Mouse (Mus musculus) cortical plate, adult 2 months (tissue): ENCODE results near the gene Rasgef1a. TPM values are rescaled to one million over a fixed set of nuclear protein-coding genes. Genes with fewer than 3 reads are reported as not detected.
A peak's percentile ranks its signal among the peaks of the same experiment; 100 is the strongest.

Source experiments
- H3K27ac ChIP-seq: fragments of 200-500 bp; 2 replicates; pipeline ENCODE4 v1.5.1; 2012; ENCODE audit warnings: low read length, control low read depth, inconsistent platforms; ENCODE audit not compliant: insufficient read depth
- H3K4me1 ChIP-seq: fragments of 200-500 bp; 2 replicates; pipeline ENCODE4 v1.6.1; 2011; ENCODE audit warnings: low read length; ENCODE audit not compliant: control insufficient read depth, insufficient read depth
- H3K4me3 ChIP-seq: fragments of 200-500 bp; 2 replicates; pipeline ENCODE4 v1.5.1; 2011; ENCODE audit warnings: mild to moderate bottlenecking, low read length, control low read depth; ENCODE audit not compliant: insufficient read depth
- CTCF ChIP-seq: fragments of 200-500 bp; IDR thresholded peaks from 2 replicates; pipeline ENCODE4 v1.5.1; 2011; ENCODE audit warnings: mild to moderate bottlenecking, control low read depth, low read length; ENCODE audit not compliant: insufficient read depth; ENCODE audit errors: extremely low read depth
- POLR2A ChIP-seq: fragments of 200-500 bp; IDR thresholded peaks from 2 replicates; pipeline ENCODE4 v1.6.1; 2011; ENCODE audit warnings: mild to moderate bottlenecking, low read length, control low read depth; ENCODE audit not compliant: insufficient read depth; ENCODE audit errors: extremely low read depth
- polyA plus RNA-seq: library from polyadenylated mRNA; depleted of rRNA; stranded (reverse); fragments of >200 nt; gene quantifications from 2 replicates; pipeline ENCODE4 v1.2.3, GENCODE M21; 2012

Gene Rasgef1a
- polyA plus RNA-seq, 1 experiment, result 160 TPM

DNA sequence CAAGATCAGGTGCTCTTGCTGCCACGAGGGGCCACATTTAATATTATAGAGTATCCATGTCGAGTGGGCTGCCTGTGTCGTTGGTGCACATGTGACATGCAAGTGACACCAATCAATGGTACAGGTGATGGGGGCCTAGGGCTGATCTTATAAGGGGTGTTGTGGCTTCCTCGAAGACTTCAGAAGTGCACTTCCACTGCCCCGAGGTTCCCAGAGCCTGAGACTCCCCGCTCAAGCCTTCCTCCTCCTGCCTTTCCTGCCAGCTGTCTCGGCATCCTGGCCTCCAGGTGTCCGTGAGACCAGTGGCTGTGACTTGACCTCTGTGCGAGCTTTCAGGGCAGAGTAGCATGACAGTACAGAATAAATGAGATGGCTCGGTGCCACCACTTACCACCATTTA lies 67.5 kb downstream of the Rasgef1a start:
- Histone ChIP-seq H3K4me1 (peaks cover 21% of the 10 kb centered on the region), H3K27ac (no peak overlapping the region), H3K4me3 (no peak overlapping the region)
- TF ChIP-seq CTCF (no peak), POLR2A (no peak)

DNA sequence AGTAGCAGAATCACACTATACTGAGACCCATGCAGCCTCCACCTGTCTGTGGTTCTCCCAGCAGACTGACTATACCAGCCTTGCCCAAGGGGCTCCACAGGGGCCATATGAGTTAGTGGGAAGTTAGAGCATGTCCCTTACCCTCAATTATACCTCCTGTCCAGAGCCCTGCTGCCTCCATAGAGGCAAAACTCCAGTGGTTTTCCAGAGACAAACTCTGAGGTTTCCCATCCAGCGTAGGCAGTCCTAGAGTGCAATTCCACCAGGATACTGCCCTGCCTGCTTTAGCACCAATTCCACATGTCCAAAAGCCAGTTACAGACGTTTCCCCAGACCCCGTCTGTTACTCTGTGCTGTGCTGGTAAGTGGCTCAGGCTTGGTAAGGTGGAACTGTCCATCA lies 68.1 kb downstream of the Rasgef1a start:
- Histone ChIP-seq H3K4me1 (peaks cover 18% of the 10 kb centered on the region), H3K27ac (no peak overlapping the region), H3K4me3 (no peak overlapping the region)
- TF ChIP-seq POLR2A (no peak), CTCF (no peak)

DNA sequence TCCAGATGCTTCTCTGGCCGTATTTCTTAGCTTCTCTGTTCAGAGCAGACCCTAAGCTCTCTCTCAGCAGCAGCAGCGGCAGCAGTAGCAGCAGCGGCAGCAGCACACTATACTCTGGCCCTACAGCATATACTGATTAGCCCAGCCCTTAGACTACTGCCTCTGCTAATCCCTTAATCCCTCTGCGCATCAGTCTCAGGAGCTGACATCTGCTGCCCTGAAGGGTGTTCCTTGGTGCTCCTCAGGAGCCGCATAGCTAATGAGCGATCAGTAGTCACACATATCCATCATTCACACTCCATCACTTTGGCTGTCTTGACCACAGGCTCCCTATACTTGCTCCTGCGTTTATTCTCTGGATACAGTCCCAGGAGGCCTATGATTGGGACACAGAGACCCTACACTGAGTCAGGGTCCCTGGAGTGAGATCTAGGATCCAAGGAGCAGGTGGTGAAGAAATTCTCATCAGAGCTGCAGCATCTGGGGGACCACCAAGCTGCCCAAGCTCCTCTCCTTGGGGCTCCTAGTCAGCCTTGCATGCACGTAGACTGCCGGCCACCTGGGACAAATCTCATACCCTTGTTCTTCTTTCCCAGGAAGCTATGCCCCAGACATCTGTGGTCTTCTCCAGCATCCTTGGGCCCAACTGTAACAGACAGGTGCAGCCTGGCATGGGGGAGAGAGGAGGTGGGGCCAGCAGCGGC lies 68.7 kb downstream of the Rasgef1a start:
- Histone ChIP-seq H3K27ac (no peak overlapping the region), H3K4me3 (no peak overlapping the region), H3K4me1 (peaks cover 18% of the 10 kb centered on the region)
- TF ChIP-seq CTCF (no peak), POLR2A (no peak)

DNA sequence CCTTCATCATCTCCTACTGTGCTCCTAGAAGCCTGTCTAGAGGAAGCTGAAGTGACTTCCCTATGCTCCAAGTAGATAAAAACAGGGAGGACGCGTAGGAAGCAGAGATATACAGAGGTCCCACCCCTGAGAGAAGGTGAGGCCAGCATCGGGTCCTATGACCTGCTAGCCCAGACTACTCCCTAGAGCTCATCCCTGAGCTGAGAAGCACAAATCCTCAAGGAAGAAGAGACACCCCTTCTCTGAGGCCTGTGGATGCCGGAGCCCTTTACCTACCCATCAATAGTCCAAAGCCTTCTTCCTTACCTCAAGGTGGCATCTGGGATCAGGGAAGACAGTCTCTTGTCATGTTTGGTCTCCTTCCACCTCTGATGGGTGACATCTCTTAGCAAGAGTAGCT lies 69.5 kb downstream of the Rasgef1a start:
- no peak overlapping the region for H3K27ac ChIP-seq
- peaks cover 14% of the 10 kb centered on the region for H3K4me1 ChIP-seq
- TF ChIP-seq POLR2A (no peak), CTCF (no peak)
- H3K4me3 ChIP-seq, result no peak overlapping the region

DNA sequence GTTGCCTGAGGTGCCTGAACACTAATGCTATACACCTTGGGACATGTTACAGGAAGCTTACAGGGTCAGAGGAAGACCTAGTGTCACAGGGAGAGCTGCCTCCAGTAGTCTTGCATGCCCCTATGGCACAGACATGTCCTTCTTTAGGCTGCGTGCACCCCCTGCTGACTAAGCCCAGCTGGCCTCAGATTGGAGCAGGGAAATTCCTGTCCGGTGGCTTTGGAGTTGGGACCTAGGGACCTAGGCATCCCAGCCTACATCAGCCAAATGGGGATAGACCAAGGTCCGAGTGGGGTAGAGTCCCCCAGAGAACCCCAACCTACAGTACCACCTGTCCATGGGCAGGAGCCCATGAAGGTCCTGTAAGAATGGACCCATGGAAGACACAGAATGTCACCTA lies 71.1 kb downstream of the Rasgef1a start:
- Histone ChIP-seq H3K4me1 (peaks cover 2% of the 10 kb centered on the region; the same call in 1 of the 2 replicates), H3K4me3 (no peak overlapping the region), H3K27ac (no peak overlapping the region)
- TF ChIP-seq POLR2A, result no peak
- TF ChIP-seq CTCF, result no peak

DNA sequence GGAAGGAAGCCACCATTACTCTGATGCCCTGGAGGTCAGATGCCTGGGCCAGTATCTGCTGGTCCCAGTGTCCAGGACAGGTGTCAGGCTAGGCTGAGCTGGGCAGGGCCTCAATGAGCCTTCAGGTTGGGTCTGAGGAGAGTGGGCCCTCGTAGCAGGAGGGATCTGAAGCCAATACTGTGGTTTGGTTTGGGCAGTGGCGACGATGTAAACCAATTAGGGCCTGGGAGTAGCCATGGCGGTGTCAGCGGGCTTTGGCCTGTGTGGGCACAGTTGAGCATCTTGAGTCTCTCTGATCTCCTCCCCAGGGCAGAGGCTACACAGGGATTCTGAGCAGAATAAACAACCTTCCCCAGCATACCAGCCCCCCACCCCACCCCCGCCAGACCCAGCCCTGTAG lies 72.4 kb downstream of the Rasgef1a start:
- TF ChIP-seq CTCF (no peak), POLR2A (no peak)
- Histone ChIP-seq H3K4me3 (no peak overlapping the region), H3K4me1 (no peaks in the 10 kb centered on the region), H3K27ac (no peak overlapping the region)

DNA sequence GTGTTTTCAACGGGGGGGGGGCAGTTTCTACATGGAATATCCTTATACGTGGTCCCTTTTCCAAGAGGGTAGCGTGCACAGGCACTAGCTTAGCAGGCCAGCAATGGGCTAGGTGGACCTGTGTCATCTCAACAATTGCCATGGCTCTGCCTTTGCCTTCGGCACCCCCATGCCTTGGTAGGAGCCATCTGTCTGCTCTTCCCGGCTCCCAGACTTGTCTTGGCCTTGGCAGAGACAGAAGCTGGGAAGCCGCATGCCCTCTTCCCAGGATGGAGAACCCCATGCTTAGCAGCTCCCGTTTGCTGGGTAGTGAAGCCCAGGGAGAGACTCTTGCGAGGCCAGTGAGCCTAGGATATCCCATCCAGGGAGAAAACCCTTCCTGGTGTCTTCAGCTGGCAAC lies 73.4 kb downstream of the Rasgef1a start:
- no peak for TF ChIP-seq POLR2A
- no peak for TF ChIP-seq CTCF

DNA sequence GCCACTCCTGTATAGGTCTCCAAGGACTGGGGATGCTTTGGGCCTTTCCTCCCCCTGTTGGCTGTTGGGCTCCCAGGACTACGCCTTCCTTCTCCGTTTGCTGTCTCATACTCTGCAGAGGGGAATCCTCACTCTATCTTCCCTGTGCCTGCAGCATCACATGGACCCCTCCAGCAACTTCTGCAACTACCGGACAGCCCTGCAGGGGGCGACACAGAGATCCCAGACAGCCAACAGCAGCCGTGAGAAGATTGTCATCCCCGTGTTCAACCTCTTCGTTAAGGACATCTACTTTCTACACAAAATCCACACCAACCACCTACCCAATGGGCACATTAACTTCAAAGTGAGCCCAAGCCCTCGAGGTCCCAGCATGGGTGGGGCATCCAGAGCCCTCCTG lies 76.7 kb downstream of the Rasgef1a start:
- TF ChIP-seq POLR2A (no peak), CTCF (0 out of 2 replicates have a peak, but pooled peaks have one; percentile 30)
- Histone ChIP-seq H3K27ac (no peak overlapping the region), H3K4me3 (no peak overlapping the region), H3K4me1 (no peaks in the 10 kb centered on the region)

More for the DNA sequence above, 73.4 kb downstream of the Rasgef1a start:
- Histone ChIP-seq H3K4me1 (no peaks in the 10 kb centered on the region), H3K27ac (no peak overlapping the region), H3K4me3 (no peak overlapping the region)

DNA sequence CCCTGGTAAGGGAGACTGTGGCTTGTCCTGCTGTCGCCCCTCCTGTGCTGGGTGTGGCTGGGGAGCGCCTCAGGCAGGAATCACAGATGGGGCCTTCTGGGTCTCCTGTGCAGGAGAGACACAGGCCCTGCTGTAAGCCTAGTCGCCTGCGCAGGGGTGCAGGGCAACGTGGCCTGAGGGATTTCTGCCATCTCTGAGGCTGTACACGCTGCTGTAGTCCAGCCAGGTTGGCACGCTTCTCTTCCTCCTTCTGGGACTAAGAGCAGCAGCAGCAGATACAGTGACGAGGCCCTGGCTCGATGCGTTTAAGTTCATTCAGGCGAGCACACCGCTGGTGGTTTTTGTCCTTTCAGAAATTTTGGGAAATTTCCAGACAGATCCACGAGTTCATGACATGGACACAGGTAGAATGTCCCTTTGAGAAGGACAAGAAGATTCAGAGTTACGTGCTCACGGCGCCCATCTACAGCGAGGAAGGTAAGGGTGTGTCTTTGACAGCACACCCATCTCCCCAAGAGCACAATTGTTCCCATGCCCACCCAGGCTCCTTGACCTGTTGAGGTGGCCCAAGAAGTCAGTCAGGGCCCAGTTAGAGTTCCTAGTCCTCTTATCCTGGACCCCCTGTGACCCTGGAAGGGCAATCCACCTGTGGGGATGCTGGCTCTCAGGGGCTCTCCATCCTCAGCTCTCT lies 77.7 kb downstream of the Rasgef1a start:
- TF ChIP-seq POLR2A (no peak), CTCF (no peak)

DNA sequence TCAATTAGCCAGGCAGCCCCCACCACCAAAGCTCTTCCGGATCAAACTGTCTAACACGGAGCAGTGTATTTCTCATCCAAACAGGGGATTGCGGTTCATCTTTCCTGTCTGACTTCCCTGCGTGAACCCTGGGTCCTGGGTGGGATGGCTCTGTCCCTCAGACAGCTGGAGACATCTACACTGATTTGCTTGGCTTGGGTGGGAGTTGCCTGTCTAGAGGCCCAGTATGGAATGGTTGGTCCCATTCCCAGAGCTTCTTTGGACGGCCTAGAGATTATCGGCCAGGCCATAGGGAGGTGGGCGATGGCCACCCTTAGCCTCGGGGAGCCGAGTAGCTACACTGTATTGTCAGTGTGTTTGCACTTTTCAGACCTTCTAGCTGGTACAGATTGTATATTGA lies 79.6 kb downstream of the Rasgef1a start:
- H3K4me3 ChIP-seq, result no peak overlapping the region
- no peaks in the 10 kb centered on the region for H3K4me1 ChIP-seq
- no peak overlapping the region for H3K27ac ChIP-seq
- TF ChIP-seq POLR2A (no peak), CTCF (no peak)

More for the DNA sequence above, 77.7 kb downstream of the Rasgef1a start:
- no peaks in the 10 kb centered on the region for H3K4me1 ChIP-seq
- H3K4me3 ChIP-seq, result no peak overlapping the region
- H3K27ac ChIP-seq, result no peak overlapping the region
